Mouse (Mus musculus): ENCODE data around the gene Fam163b.

DNA sequence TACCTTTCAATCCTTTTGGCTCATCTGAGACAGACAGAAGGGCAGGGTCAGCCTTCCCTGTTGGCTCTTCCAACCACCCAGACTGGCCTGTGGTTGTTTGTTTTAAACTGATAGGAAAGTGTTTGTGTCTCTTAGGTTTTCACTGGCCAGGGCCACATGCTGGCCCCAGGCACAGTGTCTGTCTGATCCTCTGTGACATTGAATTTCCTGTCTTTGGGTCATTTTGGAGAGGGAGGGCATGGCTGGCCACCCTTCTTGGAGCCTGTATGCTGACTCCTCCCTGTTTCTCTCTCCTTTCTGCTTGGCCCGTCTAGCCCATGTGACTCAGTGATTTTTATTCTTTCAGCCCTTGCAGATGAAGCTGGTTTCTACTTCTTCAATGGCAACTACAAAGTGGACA lies 53.1 kb downstream of the Fam163b start:
- no peak for TF ChIP-seq CTCF (IDR thresholded peaks at IDR 0.05; ENCODE audit: low read depth, low read length)
- no peak for TF ChIP-seq POLR2A (IDR thresholded peaks at IDR 0.05; ENCODE audit: insufficient read depth, low read length)
- no peak for TF ChIP-seq EP300 (IDR thresholded peaks at IDR 0.05; ENCODE audit: insufficient read depth, low read depth, low read length)

Data from ES-Bruce4 (cell line).